Mouse (Mus musculus) heart, embryonic 15.5 days (tissue): ENCODE data around the gene Klhl2. TPM values are rescaled to one million over a fixed set of nuclear protein-coding genes. Genes with fewer than 3 reads are reported as not detected.
A peak's percentile ranks its signal among the peaks of the same experiment; 100 is the strongest.

Experiments
- ATAC-seq: fragments of 200-750 bp; cut with Nextera tagmentation; replicated peaks from 2 replicates; pipeline ENCODE4 v1.8.0; 2017; ENCODE audit warnings: low read depth, moderate TSS enrichment; ENCODE audit not compliant: insufficient number of reproducible peaks, insufficient read depth, low FRiP score
- H3K27ac ChIP-seq: fragments of 300-500 bp; sonication (generic); 2 replicates; pipeline ENCODE4 v1.5.1; 2015; ENCODE audit warnings: mild to moderate bottlenecking, inconsistent platforms
- H3K27me3 ChIP-seq: fragments of 300-500 bp; sonication (generic); 2 replicates; pipeline ENCODE4 v1.6.1; 2015; ENCODE audit warnings: inconsistent platforms
- H3K36me3 ChIP-seq: fragments of 300-500 bp; sonication (generic); 2 replicates; pipeline ENCODE4 v1.6.1; 2015; ENCODE audit warnings: mild to moderate bottlenecking, inconsistent platforms
- H3K4me1 ChIP-seq: fragments of 300-500 bp; sonication (generic); replicated peaks from 2 replicates; pipeline ENCODE4 v1.6.1; 2015; ENCODE audit warnings: inconsistent platforms
- H3K4me2 ChIP-seq: fragments of 300-500 bp; sonication (generic); 2 replicates; pipeline ENCODE4 v1.6.1; 2015; ENCODE audit warnings: inconsistent platforms, mild to moderate bottlenecking, moderate library complexity
- H3K4me3 ChIP-seq: fragments of 300-500 bp; sonication (generic); 2 replicates; pipeline ENCODE4 v1.5.1; 2015; ENCODE audit warnings: mild to moderate bottlenecking, inconsistent platforms
- H3K9ac ChIP-seq: fragments of 300-500 bp; sonication (generic); 2 replicates; pipeline ENCODE4 v1.6.1; 2015; ENCODE audit warnings: mild to moderate bottlenecking, inconsistent platforms
- H3K9me3 ChIP-seq: fragments of 300-500 bp; sonication (generic); replicated peaks from 2 replicates; pipeline ENCODE4 v1.6.1; 2016; ENCODE audit warnings: inconsistent platforms
- WGBS: fragments of 180-500 bp; shearing (Covaris S2); methylation state at CpG from one replicate; pipeline ENCODE4 v1.1.7; 2015; ENCODE audit warnings: mixed read lengths; 5-methylcytosine and 5-hydroxymethylcytosine counted together
- polyA plus RNA-seq: library from polyadenylated mRNA; unstranded; fragments of >200 nt; fragmentation: Nextera tagmentation; extraction: Ambion mirVana; gene quantifications from 2 replicates; pipeline ENCODE4 v1.2.1, GENCODE M21; 2015

Klhl2 gene
- polyA plus RNA-seq, 1 experiment from 2014 or later: 11.3 TPM

DNA sequence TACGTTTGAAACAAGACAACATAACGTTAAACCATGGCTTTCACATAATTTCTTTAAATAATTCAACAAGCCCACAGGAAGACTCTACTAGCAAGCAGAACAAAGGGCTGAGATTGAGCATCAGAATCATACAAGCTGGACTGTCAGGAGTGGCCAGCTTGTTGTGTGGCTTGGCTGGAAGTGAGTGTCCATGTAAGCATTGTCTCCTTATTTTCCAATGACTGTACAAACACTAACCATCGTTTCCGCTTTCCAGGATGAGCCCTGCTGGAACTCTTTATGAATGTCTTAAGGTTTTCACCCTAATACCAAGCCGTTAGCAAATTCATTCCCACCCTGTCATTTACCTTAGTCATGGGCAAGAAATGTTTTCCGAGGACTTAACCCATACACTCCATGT lies 159.0 kb downstream of the Klhl2 start:
- Histone ChIP-seq H3K36me3 (no peaks in the 10 kb centered on the region), H3K9me3 (no peaks in the 10 kb centered on the region), H3K4me2 (peak overlapping the region; percentile 88; the same call in 1 of the 2 replicates), H3K27me3 (peaks cover 9% of the 10 kb centered on the region; the same call in 1 of the 2 replicates), H3K4me3 (no peak overlapping the region), H3K4me1 (peaks cover 26% of the 10 kb centered on the region), H3K9ac (no peak overlapping the region), H3K27ac (peak overlapping the region; percentile 1; the same call in 1 of the 2 replicates)
- ATAC-seq: no peak
- 85% methylated on average over 6 of the region's 6 CpGs for WGBS

DNA sequence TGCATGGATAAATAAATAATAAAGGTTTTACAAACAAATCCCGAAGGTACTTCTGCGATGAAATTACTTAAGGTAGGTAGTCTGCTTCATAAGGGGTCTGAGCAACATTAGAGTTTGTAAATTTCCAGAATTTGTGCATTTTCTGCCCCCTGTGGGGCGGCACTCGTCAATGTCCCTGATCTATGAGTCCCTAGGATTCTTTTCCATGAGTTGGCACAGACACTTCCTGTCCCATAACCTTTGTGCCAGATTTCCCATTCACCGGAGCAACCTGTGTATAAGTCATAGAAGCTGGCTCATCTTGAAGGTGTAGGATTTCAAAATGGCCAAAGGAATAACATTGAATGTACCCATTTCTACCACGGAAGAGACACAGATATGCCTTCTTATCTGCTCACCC lies 159.5 kb downstream of the Klhl2 start:
- 77% methylated on average over 6 of the region's 6 CpGs for WGBS
- no peak for ATAC-seq

More for the DNA sequence above, 159.5 kb downstream of the Klhl2 start:
- Histone ChIP-seq H3K27ac (no peak overlapping the region; the same call in 1 of the 2 replicates), H3K4me3 (no peak overlapping the region), H3K4me1 (peaks cover 29% of the 10 kb centered on the region), H3K36me3 (no peaks in the 10 kb centered on the region), H3K4me2 (no peak overlapping the region), H3K27me3 (peaks cover 9% of the 10 kb centered on the region; the same call in 1 of the 2 replicates), H3K9me3 (no peaks in the 10 kb centered on the region), H3K9ac (no peak overlapping the region)

Other genes with a start within 250 kb of the Klhl2 start
- 258 and 276 TPM in 2 replicates for gene Cpe, start 157.0 kb downstream of the Klhl2 start, polyA plus RNA-seq
- 31.5 and 40.9 TPM in 2 replicates for gene Msmo1, start 116.2 kb downstream of the Klhl2 start, polyA plus RNA-seq
- gene Tmem192, start 97.2 kb upstream of the Klhl2 start, polyA plus RNA-seq: 23.5 and 27.2 TPM in 2 replicates
- gene Trim75, start 137.8 kb upstream of the Klhl2 start, polyA plus RNA-seq: not detected in 2 replicates
- not detected in 2 replicates for gene Trim61, start 168.5 kb upstream of the Klhl2 start, polyA plus RNA-seq
- gene Trim60, start 168.6 kb upstream of the Klhl2 start, polyA plus RNA-seq: 0.05 TPM in 1 of 2 replicates, not detected in the other
- 4.2 and 4.5 TPM in 2 replicates for gene Apela, start 187.3 kb upstream of the Klhl2 start, polyA plus RNA-seq
- not detected in 2 replicates for gene Gm10663, start 225.0 kb upstream of the Klhl2 start, polyA plus RNA-seq